Mouse (Mus musculus): ENCODE results near the gene Lipt1.

The Lipt1 gene

GRCm38 (mm10) chr1:37889206-37889605, 17.7 kb downstream of the Lipt1 start:
- peaks cover 51% of the 10 kb centered on the region for H3K4me1 ChIP-seq (replicated peaks; ENCODE audit: low read depth, low read length)
- H3K4me3 ChIP-seq (replicated peaks; ENCODE audit: low read length) = peak overlapping the region; percentile 95
- H3K27me3 ChIP-seq (ENCODE audit: insufficient read depth, low read length) = no peaks in the 10 kb centered on the region
- H3K36me3 ChIP-seq (ENCODE audit: insufficient read depth, low read length) = peaks cover 58% of the 10 kb centered on the region
- TF ChIP-seq CTCF (conservative IDR thresholded peaks at IDR 0.05; ENCODE audit: low read length) (no peak), POU5F1 (IDR thresholded peaks at IDR 0.05; ENCODE audit: borderline replicate concordance, low read length) (no peak), NANOG (IDR thresholded peaks at IDR 0.05; ENCODE audit: borderline replicate concordance, low read length) (no peak)
- H3K9me3 ChIP-seq (ENCODE audit: low read length) = no peaks in the 10 kb centered on the region

DNA sequence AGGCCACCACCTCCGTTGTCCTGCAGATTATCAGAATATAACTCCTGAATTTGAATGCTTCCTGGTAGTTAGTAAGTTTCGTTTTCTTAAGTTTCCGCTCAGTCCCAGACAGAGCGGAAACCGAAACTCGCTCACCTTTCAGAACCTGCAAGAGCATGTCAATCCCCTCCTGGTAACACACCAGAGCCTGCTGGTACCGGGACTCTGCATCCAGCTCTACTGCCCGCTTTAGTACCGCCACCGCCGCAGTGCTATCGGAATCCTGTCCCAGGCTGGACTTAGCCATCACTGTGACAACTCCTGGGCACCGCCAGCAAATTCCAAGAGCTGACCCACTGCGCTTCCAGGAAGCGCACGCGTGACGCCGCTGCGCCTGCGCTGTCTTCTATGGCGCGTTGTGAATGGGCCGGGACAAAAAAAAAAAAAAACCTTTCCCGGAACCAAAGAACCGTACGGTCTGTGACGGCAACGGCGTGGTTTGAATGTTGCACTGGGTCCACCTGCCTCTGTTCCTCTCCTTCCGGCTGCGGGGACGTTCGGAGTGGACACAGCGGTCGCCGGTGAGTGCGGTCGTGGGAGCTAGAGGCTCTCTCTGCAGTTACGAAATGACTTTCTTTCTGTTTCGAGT, 18.6 kb downstream of the Lipt1 start, which contains the start of the genes Mitd1 and Mrpl30:
Gene Mitd1, minus strand, starts transcription at position 387 of the 628 bp plus-strand sequence.
Gene Mrpl30, plus strand, starts transcription at position 453 of the 628 bp plus-strand sequence.
- peak within 1 kb of the TSS; percentile 95 for H3K4me3 ChIP-seq (replicated peaks; ENCODE audit: low read length)
- H3K36me3 ChIP-seq (ENCODE audit: insufficient read depth, low read length) = peaks cover 58% of the 10 kb centered on the region
- H3K9me3 ChIP-seq (ENCODE audit: low read length) = no peaks in the 10 kb centered on the region
- no peak for TF ChIP-seq POU5F1 (IDR thresholded peaks at IDR 0.05; ENCODE audit: borderline replicate concordance, low read length)
- TF ChIP-seq NANOG (IDR thresholded peaks at IDR 0.05; ENCODE audit: borderline replicate concordance, low read length) = no peak
- TF ChIP-seq CTCF (conservative IDR thresholded peaks at IDR 0.05; ENCODE audit: low read length) = no peak
- H3K27me3 ChIP-seq (ENCODE audit: insufficient read depth, low read length) = no peaks in the 10 kb centered on the region
- H3K4me1 ChIP-seq (replicated peaks; ENCODE audit: low read depth, low read length) = peaks cover 42% of the 10 kb centered on the region

- H3K9me3 ChIP-seq (ENCODE audit: low read length) = no peaks in the 10 kb centered on the region
- no peaks in the 10 kb centered on the region for H3K27me3 ChIP-seq (ENCODE audit: insufficient read depth, low read length)
- peaks cover 67% of the 10 kb centered on the region for H3K36me3 ChIP-seq (ENCODE audit: insufficient read depth, low read length)
- peak; percentile 7; the same call in 1 of the 2 replicates for TF ChIP-seq CTCF (conservative IDR thresholded peaks at IDR 0.05; ENCODE audit: low read length)
- no peak for TF ChIP-seq NANOG (IDR thresholded peaks at IDR 0.05; ENCODE audit: borderline replicate concordance, low read length)
- peak overlapping the region; percentile 95 for H3K4me3 ChIP-seq (replicated peaks; ENCODE audit: low read length)
- peaks cover 42% of the 10 kb centered on the region for H3K4me1 ChIP-seq (replicated peaks; ENCODE audit: low read depth, low read length)
Measured at GRCm38 (mm10) chr1:37891400-37891799, 19.9 kb downstream of the Lipt1 start.

- TF ChIP-seq NANOG (IDR thresholded peaks at IDR 0.05; ENCODE audit: borderline replicate concordance, low read length) (no peak), CTCF (conservative IDR thresholded peaks at IDR 0.05; ENCODE audit: low read length) (no peak), POU5F1 (IDR thresholded peaks at IDR 0.05; ENCODE audit: borderline replicate concordance, low read length) (no peak)
- no peaks in the 10 kb centered on the region for H3K9me3 ChIP-seq (ENCODE audit: low read length)
Measured at GRCm38 (mm10) chr1:37894606-37895005, 23.1 kb downstream of the Lipt1 start.

GRCm38 (mm10) chr1:37899816-37900215, 28.3 kb downstream of the Lipt1 start:
- Histone ChIP-seq H3K9me3 (ENCODE audit: low read length) (no peaks in the 10 kb centered on the region), H3K4me1 (replicated peaks; ENCODE audit: low read depth, low read length) (peaks cover 23% of the 10 kb centered on the region), H3K36me3 (ENCODE audit: insufficient read depth, low read length) (peaks cover 42% of the 10 kb centered on the region), H3K27me3 (ENCODE audit: insufficient read depth, low read length) (no peaks in the 10 kb centered on the region), H3K4me3 (replicated peaks; ENCODE audit: low read length) (no peak overlapping the region)
- TF ChIP-seq POU5F1 (IDR thresholded peaks at IDR 0.05; ENCODE audit: borderline replicate concordance, low read length) (no peak), CTCF (conservative IDR thresholded peaks at IDR 0.05; ENCODE audit: low read length) (no peak), NANOG (IDR thresholded peaks at IDR 0.05; ENCODE audit: borderline replicate concordance, low read length) (no peak)

More at GRCm38 (mm10) chr1:37894606-37895005, 23.1 kb downstream of the Lipt1 start:
- Histone ChIP-seq H3K4me1 (replicated peaks; ENCODE audit: low read depth, low read length) (peaks cover 39% of the 10 kb centered on the region), H3K4me3 (replicated peaks; ENCODE audit: low read length) (no peak overlapping the region), H3K27me3 (ENCODE audit: insufficient read depth, low read length) (no peaks in the 10 kb centered on the region), H3K36me3 (ENCODE audit: insufficient read depth, low read length) (peaks cover 71% of the 10 kb centered on the region)

- Histone ChIP-seq H3K27me3 (ENCODE audit: insufficient read depth, low read length) (no peaks in the 10 kb centered on the region), H3K4me3 (replicated peaks; ENCODE audit: low read length) (peak overlapping the region; percentile 1; the same call in 1 of the 2 replicates)
- no peak for TF ChIP-seq CTCF (conservative IDR thresholded peaks at IDR 0.05; ENCODE audit: low read length)
- no peak for TF ChIP-seq NANOG (IDR thresholded peaks at IDR 0.05; ENCODE audit: borderline replicate concordance, low read length)
- TF ChIP-seq POU5F1 (IDR thresholded peaks at IDR 0.05; ENCODE audit: borderline replicate concordance, low read length) = no peak
Measured at GRCm38 (mm10) chr1:37900288-37900687, 28.8 kb downstream of the Lipt1 start.

DNA sequence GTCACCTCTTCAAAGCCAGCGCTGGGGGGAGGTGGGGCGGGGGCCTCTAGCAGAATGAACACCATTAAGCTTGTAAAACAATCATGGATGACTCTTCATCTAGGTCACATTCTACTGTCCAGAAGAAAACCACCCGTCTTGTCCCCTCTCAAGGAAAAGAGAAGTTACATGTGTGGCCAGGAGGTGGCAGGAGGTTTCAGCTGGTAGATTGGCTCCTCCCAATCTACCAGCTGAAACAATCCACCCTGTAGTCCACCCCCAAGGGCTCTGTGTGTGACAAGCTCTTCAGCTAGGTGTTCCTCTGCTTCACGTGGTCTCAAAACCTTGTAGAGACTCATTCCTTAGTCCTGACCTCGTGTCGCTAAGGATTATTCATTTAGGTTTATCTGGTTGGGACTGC, 31.6 kb downstream of the Lipt1 start:
- Histone ChIP-seq H3K4me3 (replicated peaks; ENCODE audit: low read length) (no peak overlapping the region), H3K36me3 (ENCODE audit: insufficient read depth, low read length) (peaks cover 9% of the 10 kb centered on the region), H3K9me3 (ENCODE audit: low read length) (no peaks in the 10 kb centered on the region), H3K4me1 (replicated peaks; ENCODE audit: low read depth, low read length) (peaks cover 23% of the 10 kb centered on the region), H3K27me3 (ENCODE audit: insufficient read depth, low read length) (no peaks in the 10 kb centered on the region)
- TF ChIP-seq POU5F1 (IDR thresholded peaks at IDR 0.05; ENCODE audit: borderline replicate concordance, low read length) = no peak
- TF ChIP-seq NANOG (IDR thresholded peaks at IDR 0.05; ENCODE audit: borderline replicate concordance, low read length) = no peak
- TF ChIP-seq CTCF (conservative IDR thresholded peaks at IDR 0.05; ENCODE audit: low read length) = peak; percentile 18

More at GRCm38 (mm10) chr1:37900288-37900687, 28.8 kb downstream of the Lipt1 start:
- Histone ChIP-seq H3K4me1 (replicated peaks; ENCODE audit: low read depth, low read length) (peaks cover 23% of the 10 kb centered on the region), H3K9me3 (ENCODE audit: low read length) (no peaks in the 10 kb centered on the region), H3K36me3 (ENCODE audit: insufficient read depth, low read length) (peaks cover 37% of the 10 kb centered on the region)

- no peak for TF ChIP-seq CTCF (conservative IDR thresholded peaks at IDR 0.05; ENCODE audit: low read length)
- TF ChIP-seq POU5F1 (IDR thresholded peaks at IDR 0.05; ENCODE audit: borderline replicate concordance, low read length) = no peak
- no peak for TF ChIP-seq NANOG (IDR thresholded peaks at IDR 0.05; ENCODE audit: borderline replicate concordance, low read length)
- Histone ChIP-seq H3K4me1 (replicated peaks; ENCODE audit: low read depth, low read length) (peaks cover 14% of the 10 kb centered on the region), H3K4me3 (replicated peaks; ENCODE audit: low read length) (no peak overlapping the region), H3K9me3 (ENCODE audit: low read length) (no peaks in the 10 kb centered on the region), H3K36me3 (ENCODE audit: insufficient read depth, low read length) (no peaks in the 10 kb centered on the region), H3K27me3 (ENCODE audit: insufficient read depth, low read length) (peaks cover 38% of the 10 kb centered on the region)
Measured at GRCm38 (mm10) chr1:37912751-37913150, 41.2 kb downstream of the Lipt1 start.

Data from E14TG2a.4 (cell line).